Mouse (Mus musculus): ENCODE measurements around the gene Olfr101. TPM values are rescaled to one million over a fixed set of nuclear protein-coding genes. Genes with fewer than 3 reads are reported as not detected.

Gene Olfr101
- not detected in 2 replicates for polyA plus RNA-seq (2015; fragmentation: Nextera tagmentation; extraction: Ambion mirVana)

GRCm38 (mm10) chr17:37304213-37304612, at the start of gene Olfr101:
TSS of gene Olfr101 (minus strand) at chr17:37304313.

DNA sequence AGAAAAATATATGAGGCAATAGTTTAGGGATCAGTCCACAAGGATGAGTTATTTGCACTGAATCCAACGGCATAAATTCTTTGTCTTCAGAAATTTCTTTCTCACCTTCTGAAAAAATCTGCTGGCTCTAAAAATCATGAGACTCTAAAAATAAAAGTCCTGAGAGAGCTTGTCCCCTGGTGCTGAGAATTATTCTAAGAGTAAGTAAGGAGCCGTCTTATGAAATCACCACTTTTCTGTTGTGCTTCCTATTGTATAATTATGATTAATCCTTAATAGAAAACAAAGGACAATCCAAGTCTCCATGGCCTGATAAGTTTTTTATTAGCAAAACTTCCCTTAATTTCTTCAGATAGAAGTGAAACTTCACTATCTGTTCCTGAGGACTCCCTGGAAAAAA, 35.5 kb upstream of the Olfr101 start, which contains the start of gene Olfr103:
Gene Olfr103, minus strand, starts transcription at position 101 of the 400 bp plus-strand sequence.

GRCm38 (mm10) chr17:37316954-37317353, 12.8 kb upstream of the Olfr101 start, which contains the start of gene Olfr102:
TSS of gene Olfr102 (minus strand) at chr17:37317054.

GRCm38 (mm10) chr17:37283360-37283759, 20.8 kb downstream of the Olfr101 start, which contains the start of gene Olfr99:
TSS of gene Olfr99 (minus strand) at chr17:37283460.

DNA sequence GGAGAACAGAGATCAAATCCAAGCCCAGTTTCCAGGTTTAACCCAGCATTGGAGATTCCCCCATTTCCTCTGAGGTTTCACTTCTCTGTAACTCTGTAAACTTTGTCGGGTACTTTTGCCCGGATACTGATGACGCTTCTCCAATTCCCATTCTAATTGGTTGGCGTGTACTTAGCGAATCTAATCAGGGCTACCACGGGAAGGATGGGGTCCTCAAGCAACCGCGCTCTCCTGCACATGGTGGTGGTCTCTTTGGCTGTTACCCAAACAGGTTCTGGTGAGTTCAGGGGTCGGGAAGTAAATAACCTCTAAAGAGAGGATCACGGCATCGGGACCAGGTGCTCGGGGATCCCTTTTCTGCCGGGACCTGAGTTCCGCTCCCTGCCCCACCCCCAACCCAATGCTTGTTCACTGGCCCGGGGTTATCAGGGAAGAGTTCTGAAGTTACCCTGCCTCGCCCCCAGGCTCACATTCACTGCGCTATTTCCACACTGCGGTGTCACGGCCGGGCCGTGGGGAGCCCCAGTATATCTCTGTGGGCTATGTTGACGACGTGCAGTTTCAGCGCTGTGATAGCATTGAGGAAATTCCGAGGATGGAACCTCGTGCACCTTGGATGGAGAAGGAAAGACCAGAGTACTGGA, 33.9 kb downstream of the Olfr101 start, which contains the start of gene H2-M3:
Gene H2-M3, plus strand, starts transcription at position 163 of the 644 bp plus-strand sequence.

GRCm38 (mm10) chr17:37263626-37264025, 40.5 kb downstream of the Olfr101 start, which contains the start of gene Olfr98:
TSS of gene Olfr98 (minus strand) at chr17:37263749.

Other genes starting within 250 kb of the Olfr101 start
- not detected in 2 replicates for gene Olfr90, start 215.8 kb downstream of the Olfr101 start, polyA plus RNA-seq (2015; fragmentation: Nextera tagmentation; extraction: Ambion mirVana)
- not detected in 2 replicates for gene Olfr91, start 206.0 kb downstream of the Olfr101 start, polyA plus RNA-seq (2015; fragmentation: Nextera tagmentation; extraction: Ambion mirVana)
- gene Olfr92, start 184.2 kb downstream of the Olfr101 start, polyA plus RNA-seq (2015; fragmentation: Nextera tagmentation; extraction: Ambion mirVana), result not detected in 2 replicates
- gene Olfr93, start 142.8 kb downstream of the Olfr101 start, polyA plus RNA-seq (2015; fragmentation: Nextera tagmentation; extraction: Ambion mirVana), result not detected in 2 replicates
- 0.61 TPM in 1 of 2 replicates, not detected in the other for gene Ubd, start 110.4 kb downstream of the Olfr101 start, polyA plus RNA-seq (2015; fragmentation: Nextera tagmentation; extraction: Ambion mirVana)
- gene Olfr94, start 103.3 kb downstream of the Olfr101 start, polyA plus RNA-seq (2015; fragmentation: Nextera tagmentation; extraction: Ambion mirVana), result not detected in 2 replicates
- not detected in 2 replicates for gene Olfr95, start 91.2 kb downstream of the Olfr101 start, polyA plus RNA-seq (2015; fragmentation: Nextera tagmentation; extraction: Ambion mirVana)
- not detected in 2 replicates for gene Olfr96, start 84.2 kb downstream of the Olfr101 start, polyA plus RNA-seq (2015; fragmentation: Nextera tagmentation; extraction: Ambion mirVana)
- not detected in 2 replicates for gene Olfr97, start 67.0 kb downstream of the Olfr101 start, polyA plus RNA-seq (2015; fragmentation: Nextera tagmentation; extraction: Ambion mirVana)
- not detected in 2 replicates for gene Olfr98, start 40.6 kb downstream of the Olfr101 start, polyA plus RNA-seq (2015; fragmentation: Nextera tagmentation; extraction: Ambion mirVana)
- gene H2-M3, start 34.1 kb downstream of the Olfr101 start, polyA plus RNA-seq (2015; fragmentation: Nextera tagmentation; extraction: Ambion mirVana), result 2.7 and 3.8 TPM in 2 replicates
- not detected in 2 replicates for gene Olfr99, start 20.9 kb downstream of the Olfr101 start, polyA plus RNA-seq (2015; fragmentation: Nextera tagmentation; extraction: Ambion mirVana)
- gene Olfr102, start 12.7 kb upstream of the Olfr101 start, polyA plus RNA-seq (2015; fragmentation: Nextera tagmentation; extraction: Ambion mirVana), result not detected in 2 replicates
- gene Olfr103, start 35.4 kb upstream of the Olfr101 start, polyA plus RNA-seq (2015; fragmentation: Nextera tagmentation; extraction: Ambion mirVana), result not detected in 2 replicates
- not detected in 2 replicates for gene Olfr104-ps, start 55.3 kb upstream of the Olfr101 start, polyA plus RNA-seq (2015; fragmentation: Nextera tagmentation; extraction: Ambion mirVana)
- not detected in 2 replicates for gene Olfr105-ps, start 74.7 kb upstream of the Olfr101 start, polyA plus RNA-seq (2015; fragmentation: Nextera tagmentation; extraction: Ambion mirVana)
- not detected in 2 replicates for gene Olfr106-ps, start 86.1 kb upstream of the Olfr101 start, polyA plus RNA-seq (2015; fragmentation: Nextera tagmentation; extraction: Ambion mirVana)
- gene Olfr107, start 94.9 kb upstream of the Olfr101 start, polyA plus RNA-seq (2015; fragmentation: Nextera tagmentation; extraction: Ambion mirVana), result not detected in 2 replicates
- not detected in 2 replicates for gene Olfr108, start 141.2 kb upstream of the Olfr101 start, polyA plus RNA-seq (2015; fragmentation: Nextera tagmentation; extraction: Ambion mirVana)
- not detected in 2 replicates for gene Olfr109, start 154.6 kb upstream of the Olfr101 start, polyA plus RNA-seq (2015; fragmentation: Nextera tagmentation; extraction: Ambion mirVana)
- gene H2-M2, start 179.2 kb upstream of the Olfr101 start, polyA plus RNA-seq (2015; fragmentation: Nextera tagmentation; extraction: Ambion mirVana), result not detected in 2 replicates
- gene Olfr110, start 188.2 kb upstream of the Olfr101 start, polyA plus RNA-seq (2015; fragmentation: Nextera tagmentation; extraction: Ambion mirVana), result not detected in 2 replicates
- not detected in 2 replicates for gene Olfr111, start 203.7 kb upstream of the Olfr101 start, polyA plus RNA-seq (2015; fragmentation: Nextera tagmentation; extraction: Ambion mirVana)

Measured in skeletal muscle tissue, postnatal 0 days (tissue).